Mouse (Mus musculus) CH12.LX (cell line): Measurements from ENCODE around the gene Kctd17.

ENCODE experiments used
- CTCF ChIP-seq, 2 experiments: IDR thresholded peaks in 1 of 2; conservative IDR thresholded peaks in 1 of 2; 2 replicates each; pipeline ENCODE4 v1.5.1; 2011 to 2012; ENCODE audit warnings: low read depth in 2 of 2, low read length in 2 of 2, improper control_type of control experiment in 1 of 2, inconsistent platforms in 1 of 2, mild to moderate bottlenecking in 1 of 2, moderate library complexity in 1 of 2
- MXI1 ChIP-seq: IDR thresholded peaks from 2 replicates; pipeline ENCODE4 v1.6.1; 2011; ENCODE audit warnings: mild to moderate bottlenecking, low read depth, low read length, improper control_type of control experiment

GRCm38 (mm10) chr15:78385564-78385963 is 42.8 kb upstream of the Kctd17 start:
- TF ChIP-seq MXI1 (no peak), CTCF (conservative IDR thresholded peaks at IDR 0.05 in 1 of 2, IDR thresholded peaks at IDR 0.05 in 1 of 2; ENCODE audit: low read depth in 2 of 2, low read length in 2 of 2) (no peak)
